Mouse (Mus musculus) hindbrain, embryonic 12.5 days (tissue): ENCODE results near the gene Xdh. TPM values are rescaled to one million over a fixed set of nuclear protein-coding genes. Genes with fewer than 3 reads are reported as not detected.

Experiments
- ATAC-seq: fragments of 200-750 bp; cut with Nextera tagmentation; 2 replicates; pipeline ENCODE4 v1.8.0; 2017; ENCODE audit warnings: moderate TSS enrichment; ENCODE audit not compliant: low FRiP score
- H3K27ac ChIP-seq: fragments of 300-500 bp; sonication (generic); 2 replicates; pipeline ENCODE4 v1.5.1; 2016; ENCODE audit warnings: mild to moderate bottlenecking
- H3K27me3 ChIP-seq: fragments of 300-500 bp; sonication (generic); 2 replicates; pipeline ENCODE4 v1.6.1; 2016; ENCODE audit warnings: mild to moderate bottlenecking
- H3K36me3 ChIP-seq: fragments of 300-500 bp; sonication (generic); 2 replicates; pipeline ENCODE4 v1.6.1; 2016; ENCODE audit warnings: mild to moderate bottlenecking
- H3K4me1 ChIP-seq: fragments of 300-500 bp; sonication (generic); 2 replicates; pipeline ENCODE4 v1.6.1; 2016
- H3K4me2 ChIP-seq: fragments of 300-500 bp; sonication (generic); replicated peaks from 2 replicates; pipeline ENCODE4 v1.6.1; 2016; ENCODE audit warnings: mild to moderate bottlenecking
- H3K4me3 ChIP-seq: fragments of 300-500 bp; sonication (generic); 2 replicates; pipeline ENCODE4 v1.5.1; 2016; ENCODE audit warnings: mild to moderate bottlenecking
- H3K9ac ChIP-seq: fragments of 300-500 bp; sonication (generic); 2 replicates; pipeline ENCODE4 v1.6.1; 2016; ENCODE audit warnings: mild to moderate bottlenecking, moderate library complexity
- H3K9me3 ChIP-seq: fragments of 300-500 bp; sonication (generic); replicated peaks from 2 replicates; pipeline ENCODE4 v1.6.1; 2016; ENCODE audit warnings: mild to moderate bottlenecking
- WGBS: fragments of 180-500 bp; shearing (Covaris S2); methylation state at CpG from one replicate; pipeline ENCODE4 v1.1.7; 2016; 5-methylcytosine and 5-hydroxymethylcytosine counted together
- polyA plus RNA-seq: library from polyadenylated mRNA; unstranded; fragments of >200 nt; fragmentation: Nextera tagmentation; extraction: Ambion mirVana; gene quantifications from 2 replicates; pipeline ENCODE4 v1.2.1, GENCODE M21; 2016

Gene Xdh
- polyA plus RNA-seq, 1 experiment from 2014 or later, result 0.18 TPM

- Histone ChIP-seq H3K27me3 (no peaks in the 10 kb centered on the region), H3K9ac (no peak overlapping the region), H3K9me3 (no peaks in the 10 kb centered on the region), H3K27ac (no peak overlapping the region), H3K4me1 (no peaks in the 10 kb centered on the region), H3K4me2 (no peak overlapping the region), H3K4me3 (no peak overlapping the region), H3K36me3 (no peaks in the 10 kb centered on the region)
- WGBS, result 85% methylated on average over 1 of the region's 1 CpGs
- no peak for ATAC-seq
Observed at GRCm38 (mm10) chr17:73961801-73962403, 11.9 kb upstream of the Xdh start.

GRCm38 (mm10) chr17:73960745-73961144 is 10.7 kb upstream of the Xdh start:
- H3K4me1 ChIP-seq, result no peaks in the 10 kb centered on the region
- H3K27ac ChIP-seq, result no peak overlapping the region
- H3K9me3 ChIP-seq, result no peaks in the 10 kb centered on the region
- no peak overlapping the region for H3K4me3 ChIP-seq
- 86% methylated on average over 4 of the region's 4 CpGs for WGBS
- no peaks in the 10 kb centered on the region for H3K27me3 ChIP-seq
- no peak for ATAC-seq
- H3K4me2 ChIP-seq, result no peak overlapping the region
- no peak overlapping the region for H3K9ac ChIP-seq
- H3K36me3 ChIP-seq, result no peaks in the 10 kb centered on the region

GRCm38 (mm10) chr17:73952103-73952521 is 2.1 kb upstream of the Xdh start:
- 85% methylated on average over 4 of the region's 4 CpGs for WGBS
- H3K9me3 ChIP-seq, result no peaks in the 10 kb centered on the region

GRCm38 (mm10) chr17:73950970-73951369 is 974 bp upstream of the Xdh start:
- Histone ChIP-seq H3K9ac (no peak overlapping the region), H3K27me3 (no peaks in the 10 kb centered on the region), H3K4me2 (no peak overlapping the region), H3K27ac (no peak overlapping the region), H3K9me3 (no peaks in the 10 kb centered on the region), H3K4me1 (no peaks in the 10 kb centered on the region), H3K4me3 (no peak overlapping the region), H3K36me3 (no peaks in the 10 kb centered on the region)
- no peak for ATAC-seq
- WGBS, result 83% methylated on average over 5 of the region's 5 CpGs

More at GRCm38 (mm10) chr17:73952103-73952521, 2.1 kb upstream of the Xdh start:
- Histone ChIP-seq H3K4me2 (no peak overlapping the region), H3K9ac (no peak overlapping the region), H3K36me3 (no peaks in the 10 kb centered on the region), H3K4me3 (no peak overlapping the region), H3K27ac (no peak overlapping the region), H3K27me3 (no peaks in the 10 kb centered on the region), H3K4me1 (no peaks in the 10 kb centered on the region)
- no peak for ATAC-seq

DNA sequence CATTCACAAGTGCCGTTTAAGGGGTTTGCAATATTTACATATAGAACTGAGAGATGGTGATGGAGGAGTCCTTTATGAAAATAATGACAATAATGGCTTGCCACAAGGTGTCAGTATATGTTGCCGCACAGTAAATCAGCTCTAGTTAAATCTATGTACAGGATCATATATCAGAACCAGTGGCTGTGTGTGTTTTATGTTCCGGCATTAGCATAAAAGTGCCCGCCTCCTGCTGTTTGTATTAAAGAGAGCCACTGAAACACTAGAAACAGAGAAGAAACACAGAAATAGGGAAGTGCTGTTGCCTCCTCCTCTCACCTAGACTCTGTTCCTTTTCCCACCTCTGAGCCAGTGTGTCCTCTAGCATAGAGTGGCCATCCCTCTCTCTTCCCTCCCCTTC is 498 bp downstream of the Xdh start:
- no peaks in the 10 kb centered on the region for H3K27me3 ChIP-seq
- no peaks in the 10 kb centered on the region for H3K9me3 ChIP-seq
- H3K4me1 ChIP-seq, result no peaks in the 10 kb centered on the region
- no peaks in the 10 kb centered on the region for H3K36me3 ChIP-seq
- ATAC-seq, result no peak
- no peak overlapping the region for H3K4me2 ChIP-seq
- no peak overlapping the region for H3K9ac ChIP-seq
- WGBS, result 72% methylated on average over 4 of the region's 4 CpGs
- no peak overlapping the region for H3K27ac ChIP-seq
- no peak overlapping the region for H3K4me3 ChIP-seq

- WGBS, result 90% methylated on average over 2 of the region's 2 CpGs
- H3K4me1 ChIP-seq, result no peaks in the 10 kb centered on the region
- no peaks in the 10 kb centered on the region for H3K36me3 ChIP-seq
- H3K9me3 ChIP-seq, result no peaks in the 10 kb centered on the region
- no peak overlapping the region for H3K27ac ChIP-seq
- ATAC-seq, result no peak
- no peak overlapping the region for H3K9ac ChIP-seq
- H3K4me3 ChIP-seq, result no peak overlapping the region
- no peaks in the 10 kb centered on the region for H3K27me3 ChIP-seq
- no peak overlapping the region for H3K4me2 ChIP-seq
Observed at GRCm38 (mm10) chr17:73948801-73949200, 1.2 kb downstream of the Xdh start.

DNA sequence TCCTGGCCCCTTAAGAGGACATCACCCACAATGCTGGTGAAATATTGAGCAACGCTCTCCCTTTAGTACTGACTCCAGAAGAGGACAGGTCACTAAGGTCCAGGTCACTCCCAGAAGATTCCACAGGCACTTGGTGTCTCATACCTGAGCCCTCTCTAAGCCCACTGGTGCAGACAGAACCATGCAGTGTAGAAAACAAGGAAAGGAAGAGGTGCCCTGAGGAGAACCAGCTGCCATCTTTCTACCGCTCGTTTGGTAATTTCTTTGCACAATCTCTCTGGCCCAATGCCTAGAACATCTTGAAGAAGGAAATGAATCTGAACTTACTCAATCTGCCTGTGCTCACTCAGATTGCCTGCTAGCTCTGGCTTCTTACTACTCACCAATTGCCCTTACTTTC is 2.0 kb downstream of the Xdh start:
- H3K27ac ChIP-seq, result no peak overlapping the region
- no peak overlapping the region for H3K9ac ChIP-seq
- no peaks in the 10 kb centered on the region for H3K4me1 ChIP-seq
- no peak for ATAC-seq
- H3K4me2 ChIP-seq, result no peak overlapping the region
- no peaks in the 10 kb centered on the region for H3K27me3 ChIP-seq
- H3K4me3 ChIP-seq, result no peak overlapping the region
- no peaks in the 10 kb centered on the region for H3K9me3 ChIP-seq
- WGBS, result 93% methylated on average over 3 of the region's 3 CpGs
- no peaks in the 10 kb centered on the region for H3K36me3 ChIP-seq

DNA sequence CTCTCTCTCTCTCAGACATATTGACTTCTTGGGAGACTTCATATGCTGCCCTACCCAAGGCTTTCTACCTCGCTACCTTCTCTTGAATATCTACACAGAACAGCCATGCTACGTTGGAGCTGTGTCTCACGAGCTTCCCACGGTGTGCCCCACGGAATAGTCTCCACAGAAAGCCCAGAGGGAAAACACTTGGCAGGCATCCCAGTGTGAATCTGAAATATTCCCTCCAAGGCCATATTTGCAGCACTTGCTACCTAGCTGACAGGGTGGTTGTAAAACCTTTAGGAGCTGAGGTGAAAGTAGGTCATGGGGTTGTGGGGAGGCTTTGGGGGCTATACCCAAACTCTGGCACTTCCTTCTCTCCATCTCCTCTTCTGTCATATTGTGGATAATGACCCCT is 3.1 kb downstream of the Xdh start:
- 84% methylated on average over 5 of the region's 5 CpGs for WGBS

GRCm38 (mm10) chr17:73944661-73945060 is 5.3 kb downstream of the Xdh start:
- WGBS, result 81% methylated on average over 5 of the region's 5 CpGs
- Histone ChIP-seq H3K27ac (no peak overlapping the region), H3K9ac (no peak overlapping the region), H3K4me2 (no peak overlapping the region), H3K4me1 (no peaks in the 10 kb centered on the region), H3K9me3 (no peaks in the 10 kb centered on the region), H3K4me3 (no peak overlapping the region), H3K27me3 (no peaks in the 10 kb centered on the region), H3K36me3 (no peaks in the 10 kb centered on the region)
- no peak for ATAC-seq

More for the DNA sequence above, 3.1 kb downstream of the Xdh start:
- no peaks in the 10 kb centered on the region for H3K9me3 ChIP-seq
- no peak for ATAC-seq
- no peaks in the 10 kb centered on the region for H3K4me1 ChIP-seq
- H3K4me2 ChIP-seq, result no peak overlapping the region
- no peak overlapping the region for H3K4me3 ChIP-seq
- no peaks in the 10 kb centered on the region for H3K27me3 ChIP-seq
- H3K9ac ChIP-seq, result no peak overlapping the region
- no peak overlapping the region for H3K27ac ChIP-seq
- no peaks in the 10 kb centered on the region for H3K36me3 ChIP-seq

DNA sequence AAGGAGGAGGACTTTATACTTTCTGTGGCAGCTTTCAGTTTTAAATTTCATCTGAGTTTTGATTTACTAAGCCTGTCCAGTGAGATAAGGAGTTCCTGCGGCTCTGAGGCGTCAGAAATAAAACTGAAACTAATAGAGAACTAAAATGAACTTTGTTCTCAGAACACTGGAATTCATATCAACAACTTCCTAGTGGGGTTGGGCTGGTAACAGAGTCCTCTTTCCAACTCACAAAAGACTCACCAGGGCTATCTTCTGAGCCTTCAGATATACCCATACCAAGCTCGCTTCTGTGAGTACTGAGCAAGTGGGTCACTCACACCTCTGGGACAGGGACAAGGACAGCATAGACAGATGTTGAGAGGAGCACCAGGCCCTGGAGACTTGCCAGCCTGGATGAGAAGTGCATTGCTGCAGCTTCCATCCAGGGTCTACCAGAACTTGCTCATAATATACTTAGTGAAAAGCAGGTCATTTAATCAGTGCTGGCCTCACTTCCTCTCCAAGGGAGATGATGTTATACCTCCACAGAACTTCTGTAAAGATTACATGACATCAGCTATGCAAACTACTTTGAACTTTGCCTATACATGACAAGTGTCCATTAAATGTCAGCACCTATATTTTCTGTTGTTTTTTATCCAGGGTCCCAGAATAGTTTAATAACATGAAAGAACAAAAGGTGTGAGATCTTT is 7.6 kb downstream of the Xdh start:
- Histone ChIP-seq H3K36me3 (no peaks in the 10 kb centered on the region), H3K27ac (no peak overlapping the region), H3K9ac (no peak overlapping the region), H3K4me3 (no peak overlapping the region), H3K27me3 (no peaks in the 10 kb centered on the region), H3K4me2 (no peak overlapping the region), H3K4me1 (no peaks in the 10 kb centered on the region), H3K9me3 (no peaks in the 10 kb centered on the region)
- ATAC-seq, result no peak
- WGBS, result 86% methylated on average over 3 of the region's 3 CpGs

DNA sequence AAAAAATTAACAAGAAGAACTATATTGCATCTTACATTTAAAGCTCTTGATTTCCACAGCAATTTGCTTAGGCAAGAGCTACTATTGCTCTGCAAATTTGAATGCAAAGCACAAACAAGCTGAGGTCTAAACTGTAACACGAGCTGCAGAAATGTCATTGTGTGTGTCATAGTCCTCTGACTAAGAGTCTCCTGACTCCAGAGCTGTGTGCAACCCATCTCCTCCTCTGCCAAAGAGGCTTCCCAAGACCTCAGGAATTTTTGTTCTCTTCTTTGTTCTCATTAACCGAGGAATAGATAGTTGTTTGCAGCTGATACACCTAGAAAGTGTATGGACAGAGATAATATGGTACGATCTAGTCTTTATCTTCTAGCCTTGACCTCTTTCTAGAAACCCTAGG is 8.2 kb downstream of the Xdh start:
- Histone ChIP-seq H3K27ac (no peak overlapping the region), H3K9ac (no peak overlapping the region), H3K4me1 (no peaks in the 10 kb centered on the region), H3K4me3 (no peak overlapping the region), H3K4me2 (no peak overlapping the region), H3K27me3 (no peaks in the 10 kb centered on the region), H3K36me3 (no peaks in the 10 kb centered on the region), H3K9me3 (no peaks in the 10 kb centered on the region)
- WGBS, result 82% methylated on average over 3 of the region's 3 CpGs
- ATAC-seq, result no peak

DNA sequence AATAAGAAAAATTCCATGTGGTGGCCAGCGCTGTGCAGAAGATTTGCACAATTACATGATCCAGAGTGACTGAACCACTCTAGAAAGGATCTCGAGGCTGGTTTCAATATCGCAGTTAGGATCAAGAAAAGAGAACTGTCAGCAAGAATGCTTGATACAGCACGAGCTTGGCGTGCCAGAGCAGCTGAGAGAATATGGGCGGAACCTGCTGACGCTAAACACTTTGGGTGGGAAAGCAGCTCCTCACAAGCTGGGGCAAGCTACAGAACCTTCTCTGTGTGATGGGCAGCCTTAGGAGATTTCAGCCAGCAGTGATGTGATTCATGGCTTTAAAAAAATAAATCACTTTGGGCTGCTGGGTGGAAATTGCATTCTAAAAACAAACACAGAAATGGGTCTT is 12.9 kb downstream of the Xdh start:
- no peak for ATAC-seq
- Histone ChIP-seq H3K36me3 (no peaks in the 10 kb centered on the region), H3K4me2 (no peak overlapping the region), H3K9ac (no peak overlapping the region), H3K9me3 (no peaks in the 10 kb centered on the region), H3K27ac (no peak overlapping the region), H3K4me3 (no peak overlapping the region), H3K27me3 (no peaks in the 10 kb centered on the region), H3K4me1 (no peaks in the 10 kb centered on the region)
- 88% methylated on average over 7 of the region's 7 CpGs for WGBS

DNA sequence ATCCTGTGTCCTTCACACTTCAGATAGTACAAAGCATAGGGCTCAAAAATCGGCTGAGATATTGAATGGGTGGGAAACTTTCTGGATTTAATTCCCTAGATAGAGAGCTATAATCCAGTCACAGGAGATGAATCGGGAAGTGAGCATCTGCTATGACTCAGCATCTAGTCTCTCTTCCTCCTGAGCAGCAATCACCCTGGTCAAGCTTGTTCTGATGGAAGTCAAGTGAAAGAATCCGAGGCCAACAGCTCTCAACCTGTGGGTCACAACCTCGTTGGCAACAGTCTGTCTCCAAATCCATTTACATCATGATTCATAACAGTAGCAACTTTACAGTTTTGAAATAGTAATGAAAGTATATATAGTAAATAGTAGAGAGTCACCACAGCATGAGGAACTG is 14.8 kb downstream of the Xdh start:
- Histone ChIP-seq H3K36me3 (no peaks in the 10 kb centered on the region), H3K4me3 (no peak overlapping the region), H3K27me3 (no peaks in the 10 kb centered on the region), H3K4me2 (no peak overlapping the region), H3K27ac (no peak overlapping the region), H3K9me3 (no peaks in the 10 kb centered on the region), H3K4me1 (no peaks in the 10 kb centered on the region), H3K9ac (no peak overlapping the region)
- ATAC-seq, result no peak
- 84% methylated on average over 4 of the region's 4 CpGs for WGBS
